Mouse (Mus musculus): ENCODE measurements at regions not wholly inside any gene's neighbourhood (a gene's known extent, or its start where the extent isn't known, plus 50 kb on each side); places are given as distances from the start of the nearest gene placed in this dataset.

GRCm38 (mm10) chr3:38257843-38258290 is 226.8 kb downstream of the Ankrd50 start:
- no peak for TF ChIP-seq CTCF (IDR thresholded peaks at IDR 0.05; ENCODE audit: extremely low read depth, insufficient read length, insufficient replicate concordance, low read depth, low read length)
- TF ChIP-seq POLR2A (IDR thresholded peaks at IDR 0.05; ENCODE audit: low read depth, low read length): no peak
- no peaks in the 10 kb centered on the region for H3K4me1 ChIP-seq (ENCODE audit: control insufficient read depth, insufficient read depth, insufficient read length, low read length)
- WGBS: 63% methylated on average over 14 of the region's 14 CpGs
- no peaks in the 10 kb centered on the region for H3K27me3 ChIP-seq (ENCODE audit: control insufficient read depth, insufficient read depth, low read length)
- H3K4me3 ChIP-seq (ENCODE audit: low read depth, low read length): no peak overlapping the region
- no peak overlapping the region for H3K27ac ChIP-seq (ENCODE audit: insufficient read depth, low read depth, low read length)
- no peaks in the 10 kb centered on the region for H3K36me3 ChIP-seq (ENCODE audit: control insufficient read depth, insufficient read depth, low read length)

- 50% methylated on average over 14 of the region's 14 CpGs for WGBS
- H3K36me3 ChIP-seq (ENCODE audit: control insufficient read depth, insufficient read depth, low read length): no peaks in the 10 kb centered on the region
- H3K27me3 ChIP-seq (ENCODE audit: control insufficient read depth, insufficient read depth, low read length): no peaks in the 10 kb centered on the region
- no peaks in the 10 kb centered on the region for H3K4me1 ChIP-seq (ENCODE audit: control insufficient read depth, insufficient read depth, insufficient read length, low read length)
- no peak overlapping the region for H3K27ac ChIP-seq (ENCODE audit: insufficient read depth, low read depth, low read length)
- TF ChIP-seq CTCF (IDR thresholded peaks at IDR 0.05; ENCODE audit: extremely low read depth, insufficient read length, insufficient replicate concordance, low read depth, low read length): no peak
- no peak for TF ChIP-seq POLR2A (IDR thresholded peaks at IDR 0.05; ENCODE audit: low read depth, low read length)
- no peak overlapping the region for H3K4me3 ChIP-seq (ENCODE audit: low read depth, low read length)
These were observed 227.4 kb downstream of the Ankrd50 start for GRCm38 (mm10) chr3:38257076-38257842.

GRCm38 (mm10) chr3:38255674-38256073 is 229.0 kb downstream of the Ankrd50 start:
- Histone ChIP-seq H3K36me3 (ENCODE audit: control insufficient read depth, insufficient read depth, low read length) (no peaks in the 10 kb centered on the region), H3K4me1 (ENCODE audit: control insufficient read depth, insufficient read depth, insufficient read length, low read length) (no peaks in the 10 kb centered on the region; the same call in 1 of the 2 replicates), H3K27ac (ENCODE audit: insufficient read depth, low read depth, low read length) (no peak overlapping the region), H3K4me3 (ENCODE audit: low read depth, low read length) (no peak overlapping the region), H3K27me3 (ENCODE audit: control insufficient read depth, insufficient read depth, low read length) (no peaks in the 10 kb centered on the region)
- TF ChIP-seq POLR2A (IDR thresholded peaks at IDR 0.05; ENCODE audit: low read depth, low read length) (no peak), CTCF (IDR thresholded peaks at IDR 0.05; ENCODE audit: extremely low read depth, insufficient read length, insufficient replicate concordance, low read depth, low read length) (peak; percentile 56; the same call in 1 of the 2 replicates)
- WGBS: 15% methylated on average over 2 of the region's 2 CpGs

- H3K27ac ChIP-seq (ENCODE audit: insufficient read depth, low read depth, low read length): no peak overlapping the region
- TF ChIP-seq CTCF (IDR thresholded peaks at IDR 0.05; ENCODE audit: extremely low read depth, insufficient read length, insufficient replicate concordance, low read depth, low read length): no peak
- TF ChIP-seq POLR2A (IDR thresholded peaks at IDR 0.05; ENCODE audit: low read depth, low read length): no peak
- 6% methylated on average over 2 of the region's 2 CpGs for WGBS
- H3K4me3 ChIP-seq (ENCODE audit: low read depth, low read length): no peak overlapping the region
- no peaks in the 10 kb centered on the region for H3K27me3 ChIP-seq (ENCODE audit: control insufficient read depth, insufficient read depth, low read length)
- H3K4me1 ChIP-seq (ENCODE audit: control insufficient read depth, insufficient read depth, insufficient read length, low read length): no peaks in the 10 kb centered on the region; the same call in 1 of the 2 replicates
- H3K36me3 ChIP-seq (ENCODE audit: control insufficient read depth, insufficient read depth, low read length): no peaks in the 10 kb centered on the region
These were observed 229.7 kb downstream of the Ankrd50 start for GRCm38 (mm10) chr3:38254896-38255295.

- Histone ChIP-seq H3K27ac (ENCODE audit: insufficient read depth, low read depth, low read length) (no peak overlapping the region), H3K4me1 (ENCODE audit: control insufficient read depth, insufficient read depth, insufficient read length, low read length) (no peaks in the 10 kb centered on the region; the same call in 1 of the 2 replicates), H3K27me3 (ENCODE audit: control insufficient read depth, insufficient read depth, low read length) (no peaks in the 10 kb centered on the region), H3K36me3 (ENCODE audit: control insufficient read depth, insufficient read depth, low read length) (no peaks in the 10 kb centered on the region), H3K4me3 (ENCODE audit: low read depth, low read length) (no peak overlapping the region)
- 46% methylated on average over 2 of the region's 2 CpGs for whole genome bisulfite sequencing
- no peak for TF ChIP-seq POLR2A (IDR thresholded peaks at IDR 0.05; ENCODE audit: low read depth, low read length)
- no peak for TF ChIP-seq CTCF (IDR thresholded peaks at IDR 0.05; ENCODE audit: extremely low read depth, insufficient read length, insufficient replicate concordance, low read depth, low read length)
These were observed 233.1 kb downstream of the Ankrd50 start for GRCm38 (mm10) chr3:38251592-38251991.

- Histone ChIP-seq H3K36me3 (ENCODE audit: control insufficient read depth, insufficient read depth, low read length) (no peaks in the 10 kb centered on the region), H3K4me1 (ENCODE audit: control insufficient read depth, insufficient read depth, insufficient read length, low read length) (peaks cover 2% of the 10 kb centered on the region; the same call in 1 of the 2 replicates), H3K27ac (ENCODE audit: insufficient read depth, low read depth, low read length) (no peak overlapping the region), H3K4me3 (ENCODE audit: low read depth, low read length) (no peak overlapping the region), H3K27me3 (ENCODE audit: control insufficient read depth, insufficient read depth, low read length) (no peaks in the 10 kb centered on the region)
- TF ChIP-seq CTCF (IDR thresholded peaks at IDR 0.05; ENCODE audit: extremely low read depth, insufficient read length, insufficient replicate concordance, low read depth, low read length): no peak
- TF ChIP-seq POLR2A (IDR thresholded peaks at IDR 0.05; ENCODE audit: low read depth, low read length): no peak
- WGBS: 58% methylated on average over 5 of the region's 5 CpGs
These were observed 234.1 kb downstream of the Ankrd50 start for GRCm38 (mm10) chr3:38250552-38250951.

- Histone ChIP-seq H3K4me1 (ENCODE audit: control insufficient read depth, insufficient read depth, insufficient read length, low read length) (peaks cover 2% of the 10 kb centered on the region; the same call in 1 of the 2 replicates), H3K27ac (ENCODE audit: insufficient read depth, low read depth, low read length) (no peak overlapping the region), H3K27me3 (ENCODE audit: control insufficient read depth, insufficient read depth, low read length) (no peaks in the 10 kb centered on the region), H3K4me3 (ENCODE audit: low read depth, low read length) (no peak overlapping the region), H3K36me3 (ENCODE audit: control insufficient read depth, insufficient read depth, low read length) (no peaks in the 10 kb centered on the region)
- TF ChIP-seq CTCF (IDR thresholded peaks at IDR 0.05; ENCODE audit: extremely low read depth, insufficient read length, insufficient replicate concordance, low read depth, low read length): no peak
- TF ChIP-seq POLR2A (IDR thresholded peaks at IDR 0.05; ENCODE audit: low read depth, low read length): no peak
- WGBS: 69% methylated on average over 1 of the region's 1 CpGs
These were observed 235.7 kb downstream of the Ankrd50 start for GRCm38 (mm10) chr3:38248941-38249340.
